Mouse (Mus musculus): ENCODE measurements at regions not wholly inside any gene's neighbourhood (a gene's known extent, or its start where the extent isn't known, plus 50 kb on each side); places are given as distances from the start of the nearest gene placed in this dataset.

GRCm38 (mm10) chr4:54282934-54283333 is 457.1 kb downstream of the Tmem38b start:
- no peak for DNase-seq (ENCODE audit: low spot score)

- no peak for DNase-seq (ENCODE audit: low spot score)
These were observed 488.0 kb downstream of the Tmem38b start for GRCm38 (mm10) chr4:54313804-54314203.

GRCm38 (mm10) chr4:54324851-54325250 is 499.0 kb downstream of the Tmem38b start:
- no peak for DNase-seq (ENCODE audit: low spot score)

DNA sequence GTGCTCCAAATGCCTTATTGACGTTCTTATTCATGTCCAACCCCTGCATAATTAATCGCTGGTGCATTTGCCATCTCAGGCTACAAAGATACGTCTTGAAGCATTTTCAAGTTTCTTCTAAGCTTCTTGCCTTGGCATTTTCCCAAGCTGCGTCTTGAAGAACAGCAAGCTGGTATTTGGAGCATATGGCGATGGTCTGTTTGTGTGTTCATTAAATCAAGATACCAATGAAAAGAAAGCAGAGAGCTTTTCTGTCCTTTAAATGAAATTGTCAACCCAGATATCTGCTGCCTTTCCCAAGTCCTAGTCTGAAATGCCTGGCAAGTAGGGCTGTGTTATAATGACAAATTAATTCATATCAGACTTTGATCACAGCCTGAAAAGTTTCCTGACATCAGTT is 502.4 kb downstream of the Tmem38b start:
- DNase-seq (ENCODE audit: low spot score): no peak

GRCm38 (mm10) chr4:54328711-54329427 is 503.0 kb downstream of the Tmem38b start:
- no peak for DNase-seq (ENCODE audit: low spot score)

- DNase-seq (ENCODE audit: low spot score): no peak
These were observed 504.8 kb downstream of the Tmem38b start for GRCm38 (mm10) chr4:54330686-54331085.

GRCm38 (mm10) chr4:54331588-54332211 is 505.9 kb downstream of the Tmem38b start:
- no peak for DNase-seq (ENCODE audit: low spot score)

DNA sequence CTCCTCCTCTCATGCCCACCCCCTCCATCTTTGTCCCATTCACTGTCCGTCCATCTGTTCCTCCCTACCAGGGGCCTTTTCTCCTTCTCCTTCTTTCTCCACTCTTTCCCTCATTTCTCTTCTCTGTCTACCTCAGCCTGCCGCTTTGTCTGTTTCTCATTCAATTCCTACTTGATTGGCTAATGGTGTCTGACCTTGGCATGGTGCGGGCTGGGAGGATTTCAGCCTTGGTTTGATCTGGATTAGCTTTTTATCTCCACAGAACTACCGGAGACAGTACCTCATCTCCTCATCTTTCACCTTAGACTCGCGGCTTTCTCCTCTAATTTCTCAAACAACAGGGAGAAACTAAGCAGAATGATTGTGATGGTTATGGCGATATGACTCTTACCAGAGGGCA is 506.4 kb downstream of the Tmem38b start:
- DNase-seq (ENCODE audit: low spot score): no peak

DNA sequence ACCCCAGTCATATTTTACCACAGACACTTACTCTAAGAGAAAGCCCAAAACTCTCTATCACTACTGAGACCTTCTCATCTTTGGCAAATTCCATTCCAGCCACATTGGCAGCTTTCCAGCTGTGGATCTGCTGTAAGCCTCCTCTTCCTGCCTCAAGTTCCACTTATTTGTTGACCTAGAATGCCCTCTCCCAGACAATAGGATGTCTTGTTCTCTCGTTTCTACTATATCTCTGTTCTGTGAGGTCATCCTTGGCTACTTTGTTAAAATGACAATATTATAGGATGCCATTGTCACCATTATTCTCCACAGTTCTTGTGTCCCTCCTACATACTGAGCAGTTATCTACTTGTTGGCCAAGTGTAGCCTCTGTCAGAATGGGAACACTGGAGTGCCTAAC is 512.7 kb downstream of the Tmem38b start:
- DNase-seq (ENCODE audit: low spot score): no peak

- DNase-seq (ENCODE audit: low spot score): no peak
These were observed 514.3 kb downstream of the Tmem38b start for GRCm38 (mm10) chr4:54340106-54340505.

- DNase-seq (ENCODE audit: low spot score): no peak
These were observed 528.0 kb downstream of the Tmem38b start for GRCm38 (mm10) chr4:54353657-54354390.

GRCm38 (mm10) chr4:54354391-54354726 is 528.5 kb downstream of the Tmem38b start:
- DNase-seq (ENCODE audit: low spot score): no peak

DNA sequence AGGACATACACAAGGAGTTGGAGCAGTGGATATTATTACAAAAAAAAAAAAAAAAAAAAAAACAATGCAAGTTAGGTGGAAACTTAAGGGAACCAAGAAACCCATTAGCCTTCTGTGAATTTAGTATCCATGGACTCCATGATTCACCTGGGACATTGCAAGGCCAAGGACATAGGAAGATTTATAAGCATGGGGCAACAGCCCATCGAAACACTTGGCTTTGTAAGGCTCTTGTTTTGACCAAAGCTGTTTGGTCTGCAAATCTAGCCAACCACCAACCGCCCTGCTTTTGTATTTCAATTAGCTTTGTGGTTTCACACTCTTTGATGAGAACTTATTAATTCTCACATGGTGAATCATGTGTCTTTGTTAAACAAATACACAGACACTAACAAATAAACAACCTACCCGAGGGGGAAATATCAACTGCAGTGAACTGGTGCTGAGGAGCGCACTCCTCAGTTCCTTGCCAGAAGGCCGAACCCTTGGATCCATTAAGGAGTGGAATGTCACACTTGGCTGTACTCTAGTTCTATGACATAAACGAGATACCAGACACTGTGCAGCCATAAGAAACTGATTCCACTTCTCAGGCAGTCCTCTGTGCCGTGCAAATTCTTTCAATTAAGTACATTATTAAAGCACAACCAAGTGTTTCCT is 529.7 kb downstream of the Tmem38b start:
- DNase-seq (ENCODE audit: low spot score): no peak

DNA sequence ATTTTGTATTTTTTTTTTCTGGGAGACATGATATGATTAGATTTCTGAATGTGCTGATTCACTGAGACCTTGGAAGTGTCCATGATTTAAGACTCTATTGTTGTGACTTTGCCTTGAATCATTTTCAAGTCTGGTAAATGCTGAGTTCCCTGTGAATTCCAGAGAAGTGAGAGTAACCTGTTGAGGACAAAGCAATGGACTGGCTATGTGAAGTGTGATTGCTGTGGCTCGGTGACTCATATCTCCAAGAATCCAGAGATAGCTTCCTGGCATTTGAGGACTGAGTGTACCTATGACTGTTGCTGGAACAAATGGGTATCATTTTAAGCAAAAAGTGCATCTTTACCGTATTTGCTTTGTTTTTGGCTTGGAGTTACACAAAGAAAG is 530.2 kb downstream of the Tmem38b start:
- DNase-seq (ENCODE audit: low spot score): no peak

GRCm38 (mm10) chr4:54370909-54371308 is 545.1 kb downstream of the Tmem38b start:
- no peak for DNase-seq (ENCODE audit: low spot score)

- DNase-seq (ENCODE audit: low spot score): no peak
These were observed 545.6 kb downstream of the Tmem38b start for GRCm38 (mm10) chr4:54371418-54371957.

DNA sequence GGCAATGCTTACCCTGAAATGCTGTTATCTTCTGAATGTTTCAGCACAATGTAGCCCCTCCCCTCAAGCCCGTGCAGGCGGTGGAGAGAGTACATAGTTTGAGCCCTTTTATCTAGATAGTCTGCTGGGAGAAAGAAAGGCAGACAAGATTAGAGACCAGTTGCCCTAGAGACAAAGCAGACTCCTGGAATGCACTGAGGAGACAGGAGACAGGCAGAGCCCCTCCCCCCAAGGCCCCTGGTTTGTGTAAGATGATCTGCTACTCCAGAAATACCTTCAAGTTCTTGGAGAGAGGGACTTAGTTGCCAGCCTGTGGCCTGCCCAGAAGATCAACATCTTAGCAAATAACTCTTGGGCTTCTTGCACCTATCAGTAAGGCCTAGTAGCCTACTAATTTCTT is 547.8 kb downstream of the Tmem38b start:
- DNase-seq (ENCODE audit: low spot score): no peak

GRCm38 (mm10) chr4:54374457-54374856 is 548.6 kb downstream of the Tmem38b start:
- DNase-seq (ENCODE audit: low spot score): no peak

- DNase-seq (ENCODE audit: low spot score): no peak
These were observed 557.4 kb upstream of the Zfp462 start for GRCm38 (mm10) chr4:54387460-54387859.

DNA sequence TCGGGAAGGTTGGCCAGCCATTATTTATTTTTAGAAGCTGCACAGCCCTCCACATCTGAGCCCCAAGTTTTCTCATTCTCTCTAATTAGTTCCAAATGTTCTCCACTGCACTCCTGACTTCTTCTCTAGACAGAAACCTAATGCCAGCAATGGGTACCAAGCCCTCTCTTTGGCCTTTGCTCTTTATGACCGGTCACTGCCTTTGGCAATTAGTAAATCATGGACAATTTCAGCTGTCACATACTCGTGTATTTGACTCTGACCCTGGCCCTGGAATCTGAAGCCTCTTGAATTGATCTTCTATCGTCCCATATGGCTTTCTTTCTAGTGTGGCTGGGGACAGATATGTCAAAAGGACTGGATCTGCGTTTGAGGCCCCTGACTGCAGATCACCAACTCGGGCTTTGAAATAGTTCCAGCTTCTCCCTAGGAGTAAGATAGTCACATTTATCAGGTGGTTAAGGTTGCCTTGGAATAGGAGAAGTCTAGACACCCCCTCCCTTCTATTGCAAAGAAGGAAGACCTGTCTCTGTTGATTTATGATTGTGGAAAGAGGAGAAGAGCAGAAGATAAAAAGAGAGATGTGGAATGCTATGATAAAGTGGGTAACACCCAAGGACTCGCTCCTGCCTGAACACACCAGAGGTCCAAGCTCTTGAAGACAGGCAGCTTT is 553.2 kb upstream of the Zfp462 start:
- no peak for DNase-seq (ENCODE audit: low spot score)

DNA sequence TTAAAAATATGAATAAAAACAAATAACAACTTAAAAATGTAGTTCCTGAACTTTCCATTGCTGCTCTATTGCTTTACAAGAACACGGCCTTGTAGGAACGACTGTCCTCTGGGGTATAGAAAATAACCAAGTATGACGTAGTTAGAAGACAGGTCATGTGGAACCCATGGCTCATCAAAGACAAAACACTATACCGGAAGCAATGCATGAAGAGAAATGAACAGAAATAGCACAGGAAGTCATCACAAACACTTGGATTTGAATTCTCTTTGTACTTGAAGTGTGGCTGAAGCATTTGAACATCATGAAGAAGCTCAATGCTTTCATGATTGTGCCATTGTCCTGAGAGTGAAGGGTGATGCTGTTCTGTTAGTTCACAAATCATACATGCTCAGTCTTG is 538.7 kb upstream of the Zfp462 start:
- no peak for DNase-seq (ENCODE audit: low spot score)

GRCm38 (mm10) chr4:54407930-54408329 is 536.9 kb upstream of the Zfp462 start:
- DNase-seq (ENCODE audit: low spot score): no peak

Data from urinary bladder, postnatal 25 days (tissue).